Mouse (Mus musculus) lung, embryonic 15.5 days (tissue): Measurements from ENCODE around the gene Gabpa. TPM values are rescaled to one million over a fixed set of nuclear protein-coding genes. Genes with fewer than 3 reads are reported as not detected.

Source experiments
- polyA plus RNA-seq: library from polyadenylated mRNA; unstranded; fragments of >200 nt; fragmentation: Nextera tagmentation; extraction: Ambion mirVana; gene quantifications from 2 replicates; pipeline ENCODE4 v1.2.1, GENCODE M21; 2015

Gene Gabpa
- polyA plus RNA-seq, 1 experiment from 2014 or later, result 39.7 TPM

Other genes with a start within 250 kb of the Gabpa start
- 46.7 and 48.5 TPM in 2 replicates for gene Mrpl39, start 99.2 kb upstream of the Gabpa start, polyA plus RNA-seq
- gene Jam2, start 60.8 kb upstream of the Gabpa start, polyA plus RNA-seq, result 12.8 and 12.9 TPM in 2 replicates
- 838 and 872 TPM in 2 replicates for gene Atp5j, start 700 bp downstream of the Gabpa start, polyA plus RNA-seq